Mouse (Mus musculus): Measurements from ENCODE around the gene Phldb2.

Gene Phldb2

GRCm38 (mm10) chr16:45952035-45952434 lies 1.4 kb downstream of the Phldb2 start:
- no peak for DNase-seq (ENCODE audit: low spot score in 2 of 2)

GRCm38 (mm10) chr16:45946335-45946734 lies 7.1 kb downstream of the Phldb2 start:
- DNase-seq (ENCODE audit: low spot score in 2 of 2) = no peak

- DNase-seq (ENCODE audit: low spot score in 2 of 2) = no peak
These were observed 7.7 kb downstream of the Phldb2 start for GRCm38 (mm10) chr16:45945649-45946048.

GRCm38 (mm10) chr16:45945174-45945631 lies 8.2 kb downstream of the Phldb2 start:
- DNase-seq (ENCODE audit: low spot score in 2 of 2) = no peak

- no peak for DNase-seq (ENCODE audit: low spot score in 2 of 2)
These were observed 11.1 kb downstream of the Phldb2 start for GRCm38 (mm10) chr16:45942169-45942891.

- DNase-seq (ENCODE audit: low spot score in 2 of 2) = no peak
These were observed 12.7 kb downstream of the Phldb2 start for GRCm38 (mm10) chr16:45940701-45941100.

GRCm38 (mm10) chr16:45939436-45939835 lies 14.0 kb downstream of the Phldb2 start:
- DNase-seq (ENCODE audit: low spot score in 2 of 2) = no peak

GRCm38 (mm10) chr16:45937381-45937780 lies 16.0 kb downstream of the Phldb2 start:
- no peak for DNase-seq (ENCODE audit: low spot score in 2 of 2)

GRCm38 (mm10) chr16:45936521-45936920 lies 16.9 kb downstream of the Phldb2 start:
- DNase-seq (ENCODE audit: low spot score in 2 of 2) = no peak

- no peak for DNase-seq (ENCODE audit: low spot score in 2 of 2)
These were observed 17.4 kb downstream of the Phldb2 start for GRCm38 (mm10) chr16:45935956-45936483.

GRCm38 (mm10) chr16:45934721-45935407 lies 18.5 kb downstream of the Phldb2 start:
- no peak for DNase-seq (ENCODE audit: low spot score in 2 of 2)

GRCm38 (mm10) chr16:45930308-45930707 lies 23.1 kb downstream of the Phldb2 start:
- no peak for DNase-seq (ENCODE audit: low spot score in 2 of 2)

- no peak for DNase-seq (ENCODE audit: low spot score in 2 of 2)
These were observed 25.3 kb downstream of the Phldb2 start for GRCm38 (mm10) chr16:45928090-45928489.

GRCm38 (mm10) chr16:45927601-45928000 lies 25.8 kb downstream of the Phldb2 start:
- DNase-seq (ENCODE audit: low spot score in 2 of 2) = no peak

- no peak for DNase-seq (ENCODE audit: low spot score in 2 of 2)
These were observed 26.5 kb downstream of the Phldb2 start for GRCm38 (mm10) chr16:45926875-45927274.

- no peak for DNase-seq (ENCODE audit: low spot score in 2 of 2)
These were observed 29.5 kb downstream of the Phldb2 start for GRCm38 (mm10) chr16:45923731-45924424.

GRCm38 (mm10) chr16:45922546-45923229 lies 30.7 kb downstream of the Phldb2 start:
- no peak for DNase-seq (ENCODE audit: low spot score in 2 of 2)

GRCm38 (mm10) chr16:45919572-45919971 lies 33.8 kb downstream of the Phldb2 start:
- no peak for DNase-seq (ENCODE audit: low spot score in 2 of 2)

GRCm38 (mm10) chr16:45903595-45903994 lies 49.8 kb downstream of the Phldb2 start:
- DNase-seq (ENCODE audit: low spot score in 2 of 2) = no peak

- DNase-seq (ENCODE audit: low spot score in 2 of 2) = no peak
These were observed 54.9 kb downstream of the Phldb2 start for GRCm38 (mm10) chr16:45898459-45898858.

GRCm38 (mm10) chr16:45896587-45896986 lies 56.8 kb downstream of the Phldb2 start:
- no peak for DNase-seq (ENCODE audit: low spot score in 2 of 2)

GRCm38 (mm10) chr16:45894998-45895397 lies 58.4 kb downstream of the Phldb2 start:
- DNase-seq (ENCODE audit: low spot score in 2 of 2) = no peak
